Mouse (Mus musculus) thymus, adult 2 months (tissue): Measurements from ENCODE around the gene Slc25a42. TPM values are rescaled to one million over a fixed set of nuclear protein-coding genes. Genes with fewer than 3 reads are reported as not detected.

Experiments
- DNase-seq: peaks from one replicate; pipeline ENCODE4 v3.0.0; 2021
- H3K27ac ChIP-seq: fragments of 200-500 bp; 2 replicates; pipeline ENCODE4 v1.5.1; 2012; ENCODE audit warnings: low read length, control low read depth; ENCODE audit not compliant: control insufficient read depth, insufficient read depth
- H3K27me3 ChIP-seq: fragments of 200-500 bp; 2 replicates; pipeline ENCODE4 v1.6.1; 2012; ENCODE audit warnings: mild to moderate bottlenecking, low read length, moderate library complexity, mixed read lengths; ENCODE audit not compliant: control insufficient read depth, insufficient read depth
- H3K36me3 ChIP-seq: fragments of 200-500 bp; 2 replicates; pipeline ENCODE4 v1.6.1; 2012; ENCODE audit warnings: mild to moderate bottlenecking, low read length, moderate library complexity; ENCODE audit not compliant: control insufficient read depth, insufficient read depth
- H3K4me1 ChIP-seq: fragments of 200-500 bp; replicated peaks from 2 replicates; pipeline ENCODE4 v1.6.1; 2012; ENCODE audit warnings: low read length; ENCODE audit not compliant: control insufficient read depth, insufficient read depth
- H3K4me3 ChIP-seq: fragments of 200-500 bp; 2 replicates; pipeline ENCODE4 v1.5.1; 2012; ENCODE audit warnings: mild to moderate bottlenecking, low read length, control low read depth, moderate library complexity; ENCODE audit not compliant: control insufficient read depth, insufficient read depth
- CTCF ChIP-seq: fragments of 200-500 bp; IDR thresholded peaks from 2 replicates; pipeline ENCODE4 v1.5.1; 2012; ENCODE audit warnings: mild to moderate bottlenecking, control low read depth, low read length, moderate library complexity, borderline replicate concordance; ENCODE audit not compliant: control insufficient read depth, poor library complexity, insufficient read depth; ENCODE audit errors: extremely low read depth
- POLR2A ChIP-seq: fragments of 200-500 bp; IDR thresholded peaks from 2 replicates; pipeline ENCODE4 v1.6.1; 2012; ENCODE audit warnings: mild to moderate bottlenecking, low read length, control low read depth, moderate library complexity; ENCODE audit not compliant: control insufficient read depth, poor library complexity, insufficient read depth; ENCODE audit errors: extremely low read depth
- WGBS: fragments of 180-500 bp; shearing (Covaris S2); methylation state at CpG from one replicate; pipeline ENCODE4 v1.1.7; 2018; 5-methylcytosine and 5-hydroxymethylcytosine counted together
- polyA plus RNA-seq: library from polyadenylated mRNA; depleted of rRNA; stranded (reverse); fragments of >200 nt; gene quantifications from 2 replicates; pipeline ENCODE4 v1.2.3, GENCODE M21; 2012

Gene Slc25a42
- polyA plus RNA-seq, 1 experiment, result 66.6 TPM

DNA sequence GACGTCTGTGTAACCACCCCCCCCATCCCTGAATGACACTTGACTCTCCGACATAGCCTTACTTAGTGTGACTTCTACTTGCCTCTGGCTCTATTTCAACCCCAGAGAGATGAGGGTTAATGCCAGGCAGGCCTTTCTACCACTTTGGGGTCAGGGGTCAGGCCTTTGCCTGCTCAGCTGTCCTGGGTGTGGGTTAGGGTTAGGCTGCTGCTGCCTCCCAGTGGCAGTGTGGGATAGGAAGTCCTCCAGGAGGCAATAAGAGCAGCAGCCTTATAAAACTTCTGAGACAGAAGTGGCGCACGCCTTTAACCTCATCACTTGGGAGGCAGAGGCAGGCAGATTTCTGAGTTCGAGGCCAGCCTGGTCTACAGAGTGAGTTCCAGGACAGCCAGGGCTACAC is 28.5 kb upstream of the Slc25a42 start:
- Histone ChIP-seq H3K4me3 (no peak overlapping the region), H3K4me1 (no peaks in the 10 kb centered on the region), H3K27me3 (no peaks in the 10 kb centered on the region), H3K36me3 (peaks cover 56% of the 10 kb centered on the region), H3K27ac (no peak overlapping the region)
- WGBS, result over 99% methylated on average over 5 of the region's 5 CpGs
- peak; percentile 18 for DNase-seq
- no peak for TF ChIP-seq POLR2A
- no peak for TF ChIP-seq CTCF

DNA sequence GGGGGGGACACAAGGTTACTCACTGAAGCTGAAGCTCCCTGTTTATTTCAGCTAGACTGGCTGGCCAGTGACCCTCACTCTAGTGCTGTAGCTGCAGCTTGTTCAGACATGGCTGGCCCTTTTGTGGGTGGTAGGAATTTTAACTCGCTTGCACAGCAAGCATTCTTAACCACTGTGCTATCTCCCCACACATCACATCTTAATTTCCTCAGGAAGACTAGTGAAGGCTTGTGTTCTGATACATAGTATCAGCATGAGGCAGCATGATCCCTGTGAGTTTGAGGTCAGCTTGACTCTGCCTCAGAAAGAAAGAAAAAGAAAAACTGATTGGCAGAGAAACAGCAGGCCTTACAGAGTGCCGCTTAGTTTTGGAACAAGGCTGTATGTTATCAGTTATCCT is 25.7 kb upstream of the Slc25a42 start:
- Histone ChIP-seq H3K36me3 (peaks cover 38% of the 10 kb centered on the region), H3K27ac (no peak overlapping the region), H3K4me1 (peaks cover 5% of the 10 kb centered on the region), H3K27me3 (no peaks in the 10 kb centered on the region), H3K4me3 (no peak overlapping the region)
- no peak for TF ChIP-seq CTCF
- no peak for TF ChIP-seq POLR2A
- no peak for DNase-seq
- 40% methylated on average over 2 of the region's 2 CpGs for WGBS

DNA sequence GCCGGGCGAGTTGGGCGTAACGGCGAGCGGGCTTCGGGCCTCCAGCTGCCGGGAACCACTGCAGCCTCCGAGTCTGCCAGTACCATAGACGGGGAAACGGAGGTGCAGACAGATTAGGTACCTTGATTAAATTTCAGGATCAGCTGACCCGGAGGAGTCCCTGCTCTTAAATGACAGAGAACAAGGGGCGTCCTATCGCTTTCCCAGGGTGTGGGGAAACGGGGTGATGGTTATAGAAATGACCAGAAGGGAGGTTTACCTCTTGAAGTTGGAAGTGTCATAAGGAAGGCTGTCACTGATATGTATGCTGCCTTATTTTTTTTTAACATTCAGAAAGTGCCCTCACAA is 22.6 kb upstream of the Slc25a42 start:
- Histone ChIP-seq H3K27me3 (no peaks in the 10 kb centered on the region), H3K27ac (no peak overlapping the region), H3K36me3 (peaks cover 20% of the 10 kb centered on the region), H3K4me3 (peak overlapping the region; percentile 74), H3K4me1 (peaks cover 5% of the 10 kb centered on the region)
- under 1% methylated on average over 15 of the region's 15 CpGs for WGBS
- TF ChIP-seq POLR2A (no peak), CTCF (no peak)
- no peak for DNase-seq

DNA sequence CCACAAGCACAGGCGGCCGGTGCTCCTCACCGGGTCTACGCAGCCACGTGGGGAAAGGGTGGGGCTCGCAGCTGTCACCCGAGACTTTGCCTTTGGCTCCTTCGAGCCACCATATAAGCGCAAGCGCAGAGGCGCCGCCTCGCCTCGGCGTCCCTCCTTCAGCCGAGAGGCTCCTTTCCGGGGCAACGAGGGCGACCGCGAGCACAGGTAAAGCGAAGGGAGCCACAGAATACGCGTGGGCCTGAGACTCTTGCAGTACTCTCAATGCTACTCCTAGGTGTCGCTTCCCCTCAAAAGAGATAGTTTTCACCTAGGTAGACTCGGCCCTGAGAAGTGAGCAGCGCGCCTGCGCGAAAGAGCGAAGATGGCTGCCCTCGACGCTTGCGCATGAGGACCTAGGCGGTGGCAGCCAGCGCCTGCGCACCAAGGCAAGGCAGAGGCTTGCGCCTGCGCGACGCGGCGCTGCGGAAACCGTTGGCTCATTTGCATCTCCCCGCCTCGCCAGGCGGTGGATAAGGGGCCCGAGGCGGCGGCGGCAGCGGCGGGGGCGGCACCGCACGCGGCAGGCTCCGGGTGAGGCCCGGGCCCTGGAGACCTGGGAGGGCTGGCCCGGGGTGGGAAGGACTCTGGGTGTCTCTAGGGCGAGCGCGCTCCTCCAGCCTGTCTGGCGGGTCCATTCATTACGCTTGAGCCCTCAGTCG is 22.1 kb upstream of the Slc25a42 start, which contains the start of the genes Sugp2 and Armc6:
TSS of gene Sugp2 (plus strand) at position 147 of the 701 bp plus-strand sequence.
TSS of gene Armc6 (minus strand) at position 387 of the 701 bp plus-strand sequence.
- peak; percentile 94 for DNase-seq
- peaks cover 5% of the 10 kb centered on the region for H3K4me1 ChIP-seq
- peak; percentile 84 for TF ChIP-seq POLR2A
- TF ChIP-seq CTCF, result no peak; the same call in 1 of the 2 replicates
- H3K4me3 ChIP-seq, result peak within 1 kb of the TSS; percentile 82
- peaks cover 18% of the 10 kb centered on the region for H3K36me3 ChIP-seq
- peak within 1 kb of the TSS; percentile 89 for H3K27ac ChIP-seq
- WGBS, result under 1% methylated on average over 66 of the region's 67 CpGs
- no peaks in the 10 kb centered on the region for H3K27me3 ChIP-seq

DNA sequence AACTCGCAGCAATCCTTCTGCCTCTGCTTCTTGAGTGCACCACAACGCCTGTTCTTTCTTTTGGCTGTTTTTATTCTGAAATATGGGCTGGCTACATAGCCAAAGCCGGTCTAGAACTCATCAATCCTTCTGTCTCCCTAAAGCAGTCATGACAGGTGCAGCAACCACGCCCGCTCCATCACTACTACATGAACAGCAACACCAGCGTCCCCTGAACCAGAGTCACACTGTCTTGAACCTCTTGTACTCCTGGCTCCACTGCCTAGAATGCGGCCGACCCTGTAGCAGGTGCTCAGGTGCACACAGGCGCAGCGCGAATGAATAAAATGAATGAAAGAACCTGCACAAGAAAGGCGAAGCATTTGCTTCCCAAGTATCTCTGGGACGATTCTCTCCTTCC is 21.5 kb upstream of the Slc25a42 start:
- TF ChIP-seq CTCF, result no peak
- Histone ChIP-seq H3K36me3 (peaks cover 17% of the 10 kb centered on the region), H3K4me3 (peak overlapping the region; percentile 82), H3K27ac (no peak overlapping the region), H3K27me3 (no peaks in the 10 kb centered on the region), H3K4me1 (peaks cover 5% of the 10 kb centered on the region)
- 8% methylated on average over 13 of the region's 13 CpGs for WGBS
- DNase-seq, result no peak

DNA sequence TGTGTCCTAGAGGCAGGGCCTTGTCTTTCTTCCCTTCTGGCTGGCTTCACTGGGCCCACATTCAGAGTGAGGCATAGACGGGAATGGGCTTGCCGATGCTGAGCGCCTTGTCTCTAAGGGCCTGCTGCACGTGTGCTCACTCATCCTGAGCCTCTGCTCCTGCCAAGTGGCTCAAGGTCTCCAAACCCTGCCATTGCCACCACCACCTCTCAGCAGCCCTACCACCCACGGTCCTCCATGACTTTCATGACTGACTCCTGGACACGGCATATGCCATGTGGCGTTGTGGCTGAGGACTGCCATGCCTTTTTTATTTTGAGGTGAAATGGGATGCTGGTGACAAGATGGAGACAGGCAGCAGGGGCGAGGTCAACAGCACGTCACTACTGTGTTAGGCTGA is 18.7 kb upstream of the Slc25a42 start:
- TF ChIP-seq CTCF (no peak), POLR2A (no peak)
- H3K4me3 ChIP-seq, result no peak overlapping the region
- H3K36me3 ChIP-seq, result no peaks in the 10 kb centered on the region
- peaks cover 5% of the 10 kb centered on the region for H3K4me1 ChIP-seq
- DNase-seq, result no peak
- no peak overlapping the region for H3K27ac ChIP-seq
- H3K27me3 ChIP-seq, result no peaks in the 10 kb centered on the region
- 97% methylated on average over 9 of the region's 9 CpGs for whole genome bisulfite sequencing

DNA sequence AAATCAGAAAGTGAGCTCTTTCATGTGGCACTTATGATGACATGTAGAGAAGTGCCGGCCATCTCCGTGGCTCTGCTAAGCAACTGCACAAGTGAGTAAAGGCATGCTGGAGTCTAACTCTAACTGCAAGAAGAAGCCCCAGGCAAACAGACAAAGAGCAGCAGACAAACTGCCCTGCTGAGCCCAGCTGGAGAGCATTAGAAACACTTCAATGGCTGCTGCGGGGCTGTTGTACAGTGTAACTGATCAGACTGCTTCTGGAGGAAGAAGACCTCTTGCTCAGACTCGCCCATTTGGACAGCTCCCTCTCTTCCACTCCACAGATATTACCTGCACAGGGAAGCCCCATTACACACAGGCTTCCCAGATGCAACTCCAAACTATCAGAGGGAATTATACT is 15.9 kb upstream of the Slc25a42 start:
- no peak for DNase-seq
- Histone ChIP-seq H3K27ac (no peak overlapping the region), H3K27me3 (no peaks in the 10 kb centered on the region), H3K4me1 (no peaks in the 10 kb centered on the region), H3K36me3 (no peaks in the 10 kb centered on the region), H3K4me3 (no peak overlapping the region)
- no peak for TF ChIP-seq POLR2A
- TF ChIP-seq CTCF, result no peak
- 89% methylated on average over 4 of the region's 4 CpGs for WGBS
